22 mouse cellular contexts compared by ENCODE assay signal in genomic region chr14:21602166-21602565, GRCm38 (mm10).
DNase-seq lines count a peak whose midpoint lies in the region; ATAC-seq and TF ChIP-seq lines count a peak whose summit lies in the region.
"Had no signal": no experiment of that assay in that cellular context is flagged by ENCODE, and none has a peak within 500 bp of the region (broad histone marks: within the 10 kb centered on the region; RNA-seq: fewer than 3 reads in every experiment).

No protein-coding gene starts in this region.

- no peak for TF ChIP-seq CTCF in G1E (IDR thresholded peaks at IDR 0.05; ENCODE audit: low read depth, low read length)

- no peak overlapping the region for H3K27ac ChIP-seq in intestine, embryonic 14.5 days (ENCODE audit: low read depth)
- H3K27ac ChIP-seq in intestine, embryonic 16.5 days (ENCODE audit: low read length) = no peak overlapping the region
- H3K27ac ChIP-seq in embryonic facial prominence, embryonic 10.5 days (replicated peaks) = 0 out of 2 replicates have a peak overlapping the region, but pooled peaks have one; percentile 19
- H3K27ac ChIP-seq in limb, embryonic 15.5 days = peak overlapping the region; percentile 63
- H3K27ac ChIP-seq: layer of hippocampus, adult 2 months; liver, embryonic 13.5 days; midbrain, embryonic 13.5 days; neural tube, embryonic 13.5 days had no signal

- H3K4me1 ChIP-seq in intestine, embryonic 14.5 days (replicated peaks; ENCODE audit: control insufficient read depth, insufficient read depth, low read length) = peaks cover 13% of the 10 kb centered on the region; the same call in 1 of the 2 replicates
- H3K4me1 ChIP-seq in intestine, embryonic 16.5 days (ENCODE audit: control insufficient read depth, insufficient read depth, low read length) = peaks cover 31% of the 10 kb centered on the region
- H3K4me1 ChIP-seq in G1E (ENCODE audit: insufficient read depth, low read depth, low read length) = peaks cover 77% of the 10 kb centered on the region
- peaks cover 27% of the 10 kb centered on the region for H3K4me1 ChIP-seq in embryonic facial prominence, embryonic 10.5 days
- peaks cover 20% of the 10 kb centered on the region for H3K4me1 ChIP-seq in limb, embryonic 15.5 days

- no peaks in the 10 kb centered on the region for H3K9me3 ChIP-seq in intestine, embryonic 14.5 days (ENCODE audit: control insufficient read depth, low read length)
- no peaks in the 10 kb centered on the region for H3K9me3 ChIP-seq in intestine, embryonic 16.5 days (ENCODE audit: control insufficient read depth, low read length)
- H3K9me3 ChIP-seq in G1E (replicated peaks) = no peaks in the 10 kb centered on the region
- H3K9me3 ChIP-seq in embryonic facial prominence, embryonic 10.5 days = no peaks in the 10 kb centered on the region
- no peaks in the 10 kb centered on the region for H3K9me3 ChIP-seq in limb, embryonic 15.5 days
- H3K9me3 ChIP-seq: liver, embryonic 13.5 days; midbrain, embryonic 13.5 days; neural tube, embryonic 13.5 days had no signal

- H3K4me2 ChIP-seq in intestine, embryonic 14.5 days (ENCODE audit: low read length) = no peak overlapping the region
- no peak overlapping the region for H3K4me2 ChIP-seq in intestine, embryonic 16.5 days (ENCODE audit: low read depth, low read length)
- H3K4me2 ChIP-seq in limb, embryonic 15.5 days = no peak overlapping the region
- H3K4me2 ChIP-seq: liver, embryonic 13.5 days; midbrain, embryonic 13.5 days; neural tube, embryonic 13.5 days had no signal

- H3K9ac ChIP-seq in intestine, embryonic 14.5 days (ENCODE audit: low read length) = no peak overlapping the region
- H3K9ac ChIP-seq in intestine, embryonic 16.5 days (ENCODE audit: low read depth, low read length) = no peak overlapping the region
- no peak overlapping the region for H3K9ac ChIP-seq in limb, embryonic 15.5 days
- H3K9ac ChIP-seq: liver, embryonic 13.5 days; midbrain, embryonic 13.5 days; neural tube, embryonic 13.5 days had no signal

- ATAC-seq in intestine, embryonic 14.5 days (replicated peaks; ENCODE audit: low FRiP score, low TSS enrichment, low read depth) = 0 out of 2 replicates have a peak, but pooled peaks have one; percentile 50
- no peak for ATAC-seq in intestine, embryonic 16.5 days
- ATAC-seq in G1E (ENCODE audit: extremely low read depth, insufficient number of reproducible peaks, low FRiP score, poor library complexity, severe bottlenecking) = no peak
- ATAC-seq in limb, embryonic 15.5 days (ENCODE audit: insufficient number of reproducible peaks, low FRiP score, low TSS enrichment, low read depth) = no peak
- ATAC-seq: Patski had no signal

- WGBS in intestine, embryonic 14.5 days = 77% methylated on average over 12 of the region's 12 CpGs
- WGBS in intestine, embryonic 16.5 days = 76% methylated on average over 12 of the region's 12 CpGs
- WGBS in embryonic facial prominence, embryonic 10.5 days = 84% methylated on average over 12 of the region's 12 CpGs
- WGBS in limb, embryonic 15.5 days = 44% methylated on average over 12 of the region's 12 CpGs

- H3K36me3 ChIP-seq in intestine, embryonic 14.5 days (ENCODE audit: control insufficient read depth, insufficient read depth, low read length) = no peaks in the 10 kb centered on the region
- 0 out of 2 replicates have a peak, but pooled peaks cover 2% of the 10 kb centered on the region for H3K36me3 ChIP-seq in intestine, embryonic 16.5 days (ENCODE audit: control insufficient read depth, insufficient read depth, low read length)
- H3K36me3 ChIP-seq in G1E (replicated peaks) = peaks cover 5% of the 10 kb centered on the region
- peaks cover 2% of the 10 kb centered on the region; the same call in 1 of the 2 replicates for H3K36me3 ChIP-seq in embryonic facial prominence, embryonic 10.5 days (replicated peaks)
- no peaks in the 10 kb centered on the region for H3K36me3 ChIP-seq in limb, embryonic 15.5 days
- H3K36me3 ChIP-seq: liver, embryonic 13.5 days; midbrain, embryonic 13.5 days; neural tube, embryonic 13.5 days had no signal

- no peak overlapping the region for H3K4me3 ChIP-seq in intestine, embryonic 14.5 days (ENCODE audit: low read depth, low read length)
- no peak overlapping the region for H3K4me3 ChIP-seq in intestine, embryonic 16.5 days (ENCODE audit: low read length)
- H3K4me3 ChIP-seq in G1E (ENCODE audit: low read depth, low read length) = peak overlapping the region; percentile 46; the same call in 1 of the 2 replicates
- no peak overlapping the region for H3K4me3 ChIP-seq in embryonic facial prominence, embryonic 10.5 days
- no peak overlapping the region for H3K4me3 ChIP-seq in limb, embryonic 15.5 days
- H3K4me3 ChIP-seq: layer of hippocampus, adult 2 months; liver, embryonic 13.5 days; midbrain, embryonic 13.5 days; neural tube, embryonic 13.5 days had no signal

- no peaks in the 10 kb centered on the region for H3K27me3 ChIP-seq in intestine, embryonic 14.5 days (replicated peaks; ENCODE audit: control insufficient read depth, insufficient read depth, low read length)
- H3K27me3 ChIP-seq in intestine, embryonic 16.5 days (replicated peaks; ENCODE audit: control insufficient read depth, insufficient read depth, low read length) = no peaks in the 10 kb centered on the region
- no peaks in the 10 kb centered on the region for H3K27me3 ChIP-seq in G1E (ENCODE audit: insufficient read depth, low read length)
- no peaks in the 10 kb centered on the region for H3K27me3 ChIP-seq in embryonic facial prominence, embryonic 10.5 days (replicated peaks; ENCODE audit: low read depth, poor library complexity, severe bottlenecking)
- H3K27me3 ChIP-seq in limb, embryonic 15.5 days = no peaks in the 10 kb centered on the region
- H3K27me3 ChIP-seq: liver, embryonic 13.5 days; midbrain, embryonic 13.5 days; neural tube, embryonic 13.5 days; Patski had no signal

- DNase-seq in intestine, embryonic 14.5 days (ENCODE audit: low spot score) = peak; percentile 50
- DNase-seq in G1E (ENCODE audit: low spot score) = no peak
- DNase-seq in embryonic facial prominence, embryonic 10.5 days (ENCODE audit: low spot score) = no peak
- DNase-seq in left cerebral cortex, adult 11 months (ENCODE audit: low spot score) = no peak
- no peak for DNase-seq in thymus, postnatal 25 days
- DNase-seq: adrenal gland, postnatal 25 days; cerebellum, adult 2 months; cerebellum, postnatal 36 days; heart, adult 18-20 months; heart, postnatal 36 days; kidney, adult 18-20 months; kidney, postnatal 10 days; layer of hippocampus, postnatal 36 days; liver, embryonic 13.5 days; lung, postnatal 10 days; thymus, adult 18-20 months had no signal

Comparison
In these comparisons a context has a peak if more than half of its experiments do, and no peak if none do; other contexts are left out.
1. H3K27ac ChIP-seq: peak in embryonic facial prominence, embryonic 10.5 days (single experiment) and limb, embryonic 15.5 days (single experiment); none in intestine, embryonic 14.5 days (single experiment) and intestine, embryonic 16.5 days (single experiment).